Mouse (Mus musculus) E14TG2a.4 (cell line): ENCODE data around the gene Fam122a.

Experiments used
- H3K27me3 ChIP-seq: 2 replicates; pipeline ENCODE4 v1.6.1; 2014; ENCODE audit warnings: low read length, control low read depth; ENCODE audit not compliant: insufficient read depth
- H3K36me3 ChIP-seq: 2 replicates; pipeline ENCODE4 v1.6.1; 2014; ENCODE audit warnings: low read length, control low read depth; ENCODE audit not compliant: insufficient read depth
- H3K4me1 ChIP-seq: replicated peaks from 2 replicates; pipeline ENCODE4 v1.6.1; 2014; ENCODE audit warnings: low read depth, low read length, control low read depth
- H3K4me3 ChIP-seq: replicated peaks from 2 replicates; pipeline ENCODE4 v1.5.1; 2014; ENCODE audit warnings: mild to moderate bottlenecking, low read length
- H3K9me3 ChIP-seq: 2 replicates; pipeline ENCODE4 v1.6.1; 2014; ENCODE audit warnings: low read length, control low read depth
- CTCF ChIP-seq: conservative IDR thresholded peaks from 2 replicates; pipeline ENCODE4 v1.5.1; 2014; ENCODE audit warnings: low read length
- NANOG ChIP-seq: IDR thresholded peaks from 2 replicates; pipeline ENCODE4 v1.6.1; 2014; ENCODE audit warnings: borderline replicate concordance, low read length, mixed read lengths
- POU5F1 ChIP-seq: IDR thresholded peaks from 2 replicates; pipeline ENCODE4 v1.6.1; 2014; ENCODE audit warnings: low read length, borderline replicate concordance

The Fam122a gene

DNA sequence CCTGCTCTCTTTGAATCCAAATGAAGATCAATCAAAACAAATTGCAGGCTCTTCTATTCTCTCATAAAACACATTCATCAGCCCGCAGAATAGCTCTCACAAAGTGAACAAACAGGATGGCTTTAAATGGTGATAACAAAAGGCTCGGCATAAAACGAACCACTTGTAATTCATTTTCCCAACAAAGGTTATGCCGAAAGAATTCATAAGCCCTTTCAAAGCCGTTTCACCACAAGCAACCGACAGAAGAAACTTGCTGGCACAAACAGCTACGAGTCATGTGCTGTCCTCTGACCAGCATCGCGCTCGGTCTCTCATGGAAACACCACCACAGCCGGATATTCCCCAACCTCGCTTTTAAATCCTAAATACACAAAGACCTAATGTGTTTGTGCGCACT lies 23.8 kb downstream of the Fam122a start:
- Histone ChIP-seq H3K4me1 (0 out of 2 replicates have a peak, but pooled peaks cover 4% of the 10 kb centered on the region), H3K27me3 (no peaks in the 10 kb centered on the region), H3K9me3 (no peaks in the 10 kb centered on the region), H3K4me3 (no peak overlapping the region), H3K36me3 (no peaks in the 10 kb centered on the region)
- no peak for TF ChIP-seq CTCF
- no peak for TF ChIP-seq NANOG
- no peak for TF ChIP-seq POU5F1

- no peaks in the 10 kb centered on the region for H3K9me3 ChIP-seq
- peaks cover 9% of the 10 kb centered on the region for H3K4me1 ChIP-seq
- TF ChIP-seq NANOG (no peak), CTCF (no peak), POU5F1 (no peak)
- no peaks in the 10 kb centered on the region for H3K36me3 ChIP-seq
- no peak overlapping the region for H3K4me3 ChIP-seq
- H3K27me3 ChIP-seq = no peaks in the 10 kb centered on the region
Measured at GRCm38 (mm10) chr19:24452441-24452898, 24.7 kb downstream of the Fam122a start.

DNA sequence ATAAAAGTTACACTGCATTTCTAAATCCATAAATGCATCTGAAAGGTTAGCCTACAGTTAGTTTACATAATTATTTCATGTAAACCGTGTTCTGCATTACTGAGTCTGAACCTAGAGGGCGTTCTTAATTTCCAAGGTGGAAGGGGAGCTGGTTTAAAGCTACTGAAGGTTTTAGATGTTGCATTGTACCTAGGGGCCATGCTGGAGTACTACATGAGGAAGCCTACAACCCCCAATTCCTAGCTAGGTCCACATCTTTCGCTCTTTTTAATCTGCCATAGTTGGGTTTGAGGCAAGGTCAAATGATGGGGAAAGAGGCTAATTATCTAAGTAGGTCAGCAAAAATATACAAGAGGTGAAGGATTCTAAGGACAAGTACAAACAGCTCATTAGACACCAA lies 25.5 kb downstream of the Fam122a start:
- Histone ChIP-seq H3K4me3 (no peak overlapping the region), H3K4me1 (peaks cover 9% of the 10 kb centered on the region), H3K9me3 (0 out of 2 replicates have a peak, but pooled peaks cover 2% of the 10 kb centered on the region), H3K27me3 (no peaks in the 10 kb centered on the region), H3K36me3 (no peaks in the 10 kb centered on the region)
- TF ChIP-seq CTCF (no peak), NANOG (no peak), POU5F1 (no peak)

- Histone ChIP-seq H3K9me3 (0 out of 2 replicates have a peak, but pooled peaks cover 2% of the 10 kb centered on the region), H3K27me3 (no peaks in the 10 kb centered on the region), H3K4me3 (no peak overlapping the region), H3K36me3 (no peaks in the 10 kb centered on the region), H3K4me1 (peaks cover 9% of the 10 kb centered on the region)
- TF ChIP-seq NANOG (no peak), POU5F1 (no peak), CTCF (no peak)
Measured at GRCm38 (mm10) chr19:24450740-24451139, 26.4 kb downstream of the Fam122a start.

GRCm38 (mm10) chr19:24444322-24444721 lies 32.8 kb downstream of the Fam122a start:
- Histone ChIP-seq H3K36me3 (no peaks in the 10 kb centered on the region), H3K27me3 (no peaks in the 10 kb centered on the region), H3K9me3 (0 out of 2 replicates have a peak, but pooled peaks cover 2% of the 10 kb centered on the region), H3K4me3 (no peak overlapping the region), H3K4me1 (peaks cover 5% of the 10 kb centered on the region)
- no peak for TF ChIP-seq POU5F1
- TF ChIP-seq CTCF = no peak
- no peak for TF ChIP-seq NANOG

GRCm38 (mm10) chr19:24439715-24440114 lies 37.4 kb downstream of the Fam122a start:
- H3K4me1 ChIP-seq = no peaks in the 10 kb centered on the region
- no peak overlapping the region for H3K4me3 ChIP-seq
- H3K9me3 ChIP-seq = no peaks in the 10 kb centered on the region
- no peaks in the 10 kb centered on the region for H3K36me3 ChIP-seq
- TF ChIP-seq CTCF = no peak
- no peak for TF ChIP-seq POU5F1
- TF ChIP-seq NANOG = no peak
- no peaks in the 10 kb centered on the region for H3K27me3 ChIP-seq

DNA sequence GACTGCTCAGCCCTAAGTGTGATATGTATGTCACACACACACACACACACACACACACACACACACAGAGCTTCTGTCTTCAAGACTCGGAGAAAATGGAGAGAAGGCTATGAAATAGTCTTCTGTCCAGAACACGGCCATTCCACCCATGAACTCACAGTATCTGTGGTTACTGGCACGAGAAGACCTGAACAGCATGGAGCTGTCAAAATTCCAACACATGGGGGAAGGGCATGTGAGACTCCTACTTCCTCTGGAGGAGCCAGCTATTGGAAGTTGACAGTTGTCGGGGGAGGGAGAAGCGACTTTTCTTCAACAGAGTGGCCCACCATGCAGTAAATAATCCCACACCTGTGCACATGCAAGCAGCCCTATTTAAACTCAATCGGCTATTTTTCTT lies 42.9 kb downstream of the Fam122a start:
- no peaks in the 10 kb centered on the region for H3K36me3 ChIP-seq
- H3K27me3 ChIP-seq = no peaks in the 10 kb centered on the region
- H3K4me3 ChIP-seq = no peak overlapping the region
- TF ChIP-seq NANOG (no peak), POU5F1 (no peak), CTCF (no peak)
- no peaks in the 10 kb centered on the region for H3K4me1 ChIP-seq
- H3K9me3 ChIP-seq = no peaks in the 10 kb centered on the region

DNA sequence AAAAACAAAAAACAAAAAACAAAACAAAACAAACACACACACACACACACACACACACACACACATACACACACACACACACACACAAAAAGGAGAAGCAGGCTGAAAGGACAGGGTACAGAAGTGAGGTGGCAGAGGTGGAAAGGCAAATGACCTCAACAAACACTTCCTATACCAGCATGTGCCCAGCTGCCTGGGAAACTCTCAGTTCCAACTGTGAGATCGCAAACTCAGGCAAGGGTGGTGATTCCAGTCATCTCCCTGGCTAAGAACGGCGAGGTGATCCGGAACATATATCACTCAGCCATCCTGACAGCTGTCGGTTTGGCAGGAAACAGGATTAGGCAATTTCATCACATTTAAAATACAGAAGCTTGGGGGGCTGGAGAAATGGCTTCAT lies 44.7 kb downstream of the Fam122a start:
- H3K36me3 ChIP-seq = no peaks in the 10 kb centered on the region
- no peaks in the 10 kb centered on the region for H3K27me3 ChIP-seq
- H3K9me3 ChIP-seq = no peaks in the 10 kb centered on the region
- H3K4me3 ChIP-seq = no peak overlapping the region
- no peaks in the 10 kb centered on the region for H3K4me1 ChIP-seq
- TF ChIP-seq CTCF (no peak), POU5F1 (no peak), NANOG (no peak)

- no peaks in the 10 kb centered on the region for H3K9me3 ChIP-seq
- no peaks in the 10 kb centered on the region for H3K36me3 ChIP-seq
- H3K27me3 ChIP-seq = no peaks in the 10 kb centered on the region
- no peak overlapping the region for H3K4me3 ChIP-seq
- no peaks in the 10 kb centered on the region for H3K4me1 ChIP-seq
- TF ChIP-seq NANOG (no peak), CTCF (no peak), POU5F1 (no peak)
Measured at GRCm38 (mm10) chr19:24431381-24431780, 45.8 kb downstream of the Fam122a start.
